Mouse (Mus musculus) small intestine, adult 2 months (tissue): ENCODE measurements around the gene Cd9.

Source experiments
- CTCF ChIP-seq: fragments of 200-500 bp; IDR thresholded peaks from 2 replicates; pipeline ENCODE4 v1.5.1; 2012; ENCODE audit warnings: low read depth, mild to moderate bottlenecking, control low read depth, inconsistent platforms, low read length, moderate library complexity, mixed read lengths; ENCODE audit not compliant: insufficient replicate concordance, insufficient read length; ENCODE audit errors: extremely low read depth
- POLR2A ChIP-seq: fragments of 200-500 bp; IDR thresholded peaks from 2 replicates; pipeline ENCODE4 v1.6.1; 2012; ENCODE audit warnings: low read depth, mild to moderate bottlenecking, control low read depth, inconsistent platforms, low read length, moderate library complexity

- TF ChIP-seq POLR2A: no peak
- no peak for TF ChIP-seq CTCF
These were observed 52.0 kb downstream of the Cd9 start for GRCm38 (mm10) chr6:125442591-125442990.
